ENCODE assay signal across 1 mouse cellular context in the genomic region with DNA sequence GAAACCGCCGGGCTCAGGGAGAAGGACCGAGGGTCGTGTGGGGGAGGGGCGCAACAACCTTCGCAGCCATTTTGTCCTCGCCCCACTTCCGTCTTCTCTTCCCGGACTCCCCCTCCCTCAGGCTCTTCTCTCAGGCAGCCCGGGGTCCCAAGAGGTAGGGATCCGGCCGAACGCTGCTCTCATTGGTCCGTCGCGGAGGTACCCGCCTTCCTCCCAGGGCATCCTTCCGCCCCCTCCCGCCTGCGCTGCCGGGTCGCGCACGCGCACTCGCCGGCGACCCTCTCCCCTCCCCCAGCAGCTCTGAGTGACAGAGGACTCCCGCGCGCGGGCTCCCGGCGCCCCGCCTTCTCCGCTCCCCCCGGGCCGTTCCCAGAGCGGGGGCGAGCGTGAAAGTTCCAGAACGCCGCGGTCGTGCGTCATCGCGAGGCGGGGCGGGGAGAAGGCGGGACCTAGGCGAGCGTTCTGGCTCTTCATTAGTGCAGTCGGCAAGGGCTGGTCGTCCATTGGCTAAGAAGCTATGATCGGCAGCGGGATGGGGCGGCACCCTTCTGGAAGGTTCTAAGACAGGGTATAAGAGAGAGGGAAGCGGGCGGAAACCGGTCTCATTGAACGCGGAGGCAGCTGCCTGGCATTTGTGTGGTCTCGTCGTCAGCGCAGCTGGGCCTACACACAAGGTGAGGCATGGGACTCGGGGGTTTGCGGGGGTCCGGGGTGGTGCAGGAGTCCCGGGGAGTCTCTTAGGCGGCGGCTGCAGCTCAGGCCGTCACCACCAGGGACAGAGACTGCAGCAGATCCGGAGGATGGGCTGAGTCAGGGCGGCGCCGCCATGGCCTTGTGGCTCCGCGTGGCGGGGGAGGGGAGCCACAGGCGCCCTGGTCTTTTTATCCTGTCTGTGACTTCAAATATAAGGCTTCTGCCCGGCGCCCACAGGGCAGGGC.
TF ChIP-seq lines count a peak whose summit lies in the region.

Gene Hspa8 (plus strand): TSS at position 310 of the 938 bp plus-strand sequence.

TF ChIP-seq in MEL, 35 proteins besides CTCF, POLR2A, EP300 and RAD21 (continued from another document):
- TF ChIP-seq TBP (IDR thresholded peaks at IDR 0.05; ENCODE audit: low read depth, low read length) (peak; percentile 98), TCF12 (IDR thresholded peaks at IDR 0.05; ENCODE audit: low read depth, low read length) (peak; percentile 55), SMC3 (IDR thresholded peaks at IDR 0.05; ENCODE audit: low read depth, low read length) (no peak), ZMIZ1 (IDR thresholded peaks at IDR 0.05; ENCODE audit: low read depth, low read length) (peak; percentile 99), HCFC1 (IDR thresholded peaks at IDR 0.05; ENCODE audit: low read depth, low read length) (peak; percentile 76), ETS1 (IDR thresholded peaks at IDR 0.05; ENCODE audit: low read depth, low read length) (0 out of 2 replicates have a peak, but pooled peaks have one; percentile 6), NELFE (IDR thresholded peaks at IDR 0.05; ENCODE audit: low read depth, low read length) (peak; percentile 100), POLR2AphosphoS5 (IDR thresholded peaks at IDR 0.05; ENCODE audit: borderline replicate concordance, low read depth, low read length) (peak; percentile 98), CHD1 (IDR thresholded peaks at IDR 0.05; ENCODE audit: low read depth, low read length) (no peak), TAL1 (IDR thresholded peaks at IDR 0.05; ENCODE audit: low read length) (no peak), ELF1 (IDR thresholded peaks at IDR 0.05; ENCODE audit: low read depth, low read length) (peak; percentile 83), POLR2AphosphoS2 (IDR thresholded peaks at IDR 0.05; ENCODE audit: low read length) (peak; percentile 98), E2F4 (IDR thresholded peaks at IDR 0.05; ENCODE audit: borderline replicate concordance, low read depth, low read length) (peak; percentile 94; the same call in 1 of the 2 replicates)
